Mouse (Mus musculus) E14TG2a.4 (cell line): ENCODE data around the gene Itpk1.

Experiments used
- CTCF ChIP-seq: conservative IDR thresholded peaks from 2 replicates; pipeline ENCODE4 v1.5.1; 2014; ENCODE audit warnings: low read length
- POU5F1 ChIP-seq: IDR thresholded peaks from 2 replicates; pipeline ENCODE4 v1.6.1; 2014; ENCODE audit warnings: low read length, borderline replicate concordance

DNA sequence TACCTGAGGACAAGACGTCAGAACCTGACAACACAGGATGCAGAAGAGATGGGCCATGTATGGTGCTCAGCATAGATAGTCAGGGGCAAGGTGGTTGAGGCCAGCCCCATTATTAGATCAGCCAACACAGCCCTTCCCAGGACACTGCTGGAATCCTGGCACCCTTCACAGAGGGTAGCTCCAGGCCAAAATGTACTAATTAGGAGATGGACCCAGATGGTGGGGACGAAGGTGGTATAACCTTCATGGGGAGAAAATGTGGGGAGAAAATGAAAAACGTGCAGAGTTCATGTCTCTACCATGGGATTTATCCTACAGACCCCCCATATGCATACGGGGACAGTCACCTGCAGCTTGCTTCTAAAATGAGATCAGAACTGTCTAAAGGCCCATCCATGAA, 91.3 kb downstream of the Itpk1 start:
- TF ChIP-seq CTCF (no peak), POU5F1 (no peak)
